Comparison of ENCODE assay signal across 8 mouse cellular contexts in genomic region chr17:79019726-79020207, GRCm38 (mm10). TPM values are rescaled to one million over a fixed set of nuclear protein-coding genes. Genes with fewer than 3 reads are reported as not detected.
DNase-seq lines count a peak whose midpoint lies in the region; ATAC-seq lines count a peak whose summit lies in the region.

No protein-coding gene starts in this region.

- H3K9me3 ChIP-seq in embryonic facial prominence, embryonic 15.5 days (replicated peaks) = no peaks in the 10 kb centered on the region
- no peaks in the 10 kb centered on the region for H3K9me3 ChIP-seq in kidney, embryonic 16.5 days (ENCODE audit: low read length)
- no peaks in the 10 kb centered on the region for H3K9me3 ChIP-seq in midbrain, embryonic 14.5 days (ENCODE audit: control insufficient read depth, low read length)

- H3K4me2 ChIP-seq in embryonic facial prominence, embryonic 15.5 days (replicated peaks) = peak overlapping the region; percentile 84
- peak overlapping the region; percentile 83 for H3K4me2 ChIP-seq in kidney, embryonic 16.5 days (replicated peaks; ENCODE audit: low read depth, low read length)
- peak overlapping the region; percentile 77 for H3K4me2 ChIP-seq in midbrain, embryonic 14.5 days (ENCODE audit: low read length)

- peaks cover 19% of the 10 kb centered on the region for H3K4me1 ChIP-seq in embryonic facial prominence, embryonic 15.5 days
- peaks cover 38% of the 10 kb centered on the region for H3K4me1 ChIP-seq in kidney, embryonic 16.5 days (ENCODE audit: insufficient read depth, low read length)
- H3K4me1 ChIP-seq in midbrain, embryonic 14.5 days (ENCODE audit: control insufficient read depth, insufficient read depth, low read length) = 0 out of 2 replicates have a peak, but pooled peaks cover 8% of the 10 kb centered on the region

- H3K27me3 ChIP-seq in embryonic facial prominence, embryonic 15.5 days = no peaks in the 10 kb centered on the region; the same call in 1 of the 2 replicates
- H3K27me3 ChIP-seq in kidney, embryonic 16.5 days (ENCODE audit: insufficient read depth, low read length) = no peaks in the 10 kb centered on the region
- no peaks in the 10 kb centered on the region; the same call in 1 of the 2 replicates for H3K27me3 ChIP-seq in midbrain, embryonic 14.5 days (ENCODE audit: control insufficient read depth, insufficient read depth, low read length)

- H3K36me3 ChIP-seq in embryonic facial prominence, embryonic 15.5 days = no peaks in the 10 kb centered on the region
- no peaks in the 10 kb centered on the region for H3K36me3 ChIP-seq in kidney, embryonic 16.5 days (ENCODE audit: insufficient read depth, low read length)
- H3K36me3 ChIP-seq in midbrain, embryonic 14.5 days (ENCODE audit: control insufficient read depth, insufficient read depth, low read length) = no peaks in the 10 kb centered on the region

- peak overlapping the region; percentile 78 for H3K4me3 ChIP-seq in embryonic facial prominence, embryonic 15.5 days (replicated peaks)
- H3K4me3 ChIP-seq in kidney, embryonic 16.5 days (ENCODE audit: low read length) = peak overlapping the region; percentile 90
- H3K4me3 ChIP-seq in midbrain, embryonic 14.5 days (replicated peaks; ENCODE audit: low read depth, low read length) = peak overlapping the region; percentile 69

- DNase-seq in thymus, postnatal 0 days (ENCODE audit: low spot score) = peak; percentile 4
- DNase-seq in thymus, postnatal 14 days = no peak
- DNase-seq in midbrain, embryonic 14.5 days = no peak
- DNase-seq in c-Kit-positive CD71-positive TER-119-positive erythroid progenitor cells, embryonic 14.5 days (ENCODE audit: low spot score) = no peak
- no peak for DNase-seq in right cerebral cortex, postnatal 36 days (ENCODE audit: low spot score in 2 of 2)
- DNase-seq in left cerebral cortex, postnatal 25 days (ENCODE audit: low spot score in 2 of 2) = no peak

- WGBS in embryonic facial prominence, embryonic 15.5 days = under 1% methylated on average over 18 of the region's 18 CpGs
- under 1% methylated on average over 18 of the region's 18 CpGs for WGBS in kidney, embryonic 16.5 days
- WGBS in midbrain, embryonic 14.5 days = under 1% methylated on average over 18 of the region's 18 CpGs

- ATAC-seq in embryonic facial prominence, embryonic 15.5 days (ENCODE audit: insufficient number of reproducible peaks, low FRiP score, low TSS enrichment, low read depth) = no peak
- no peak for ATAC-seq in kidney, embryonic 16.5 days (ENCODE audit: low FRiP score, low TSS enrichment)
- no peak for ATAC-seq in midbrain, embryonic 14.5 days (ENCODE audit: low FRiP score, low TSS enrichment)

- H3K9ac ChIP-seq in embryonic facial prominence, embryonic 15.5 days = peak overlapping the region; percentile 57
- peak overlapping the region; percentile 97 for H3K9ac ChIP-seq in kidney, embryonic 16.5 days (replicated peaks; ENCODE audit: low read length)
- peak overlapping the region; percentile 65 for H3K9ac ChIP-seq in midbrain, embryonic 14.5 days (replicated peaks; ENCODE audit: low read length)

- intact Hi-C loops in left cerebral cortex, postnatal 25 days (cut with DNase I) = no loop called here

- H3K27ac ChIP-seq in embryonic facial prominence, embryonic 15.5 days (replicated peaks) = peak overlapping the region; percentile 91
- H3K27ac ChIP-seq in kidney, embryonic 16.5 days (ENCODE audit: low read length) = peak overlapping the region; percentile 89
- peak overlapping the region; percentile 77; the same call in 1 of the 2 replicates for H3K27ac ChIP-seq in midbrain, embryonic 14.5 days (replicated peaks; ENCODE audit: low read depth, low read length)

RNA-seq across cellular contexts. Expression of gene Prkd3, which starts 0.8 kb away (rescaled TPM):
- 25.0 and 26.6 TPM in 2 replicates for polyA plus RNA-seq in thymus, postnatal 0 days (2015; fragmentation: Nextera tagmentation; extraction: Ambion mirVana)
- 34.4 and 36.0 TPM in 2 replicates for polyA plus RNA-seq in embryonic facial prominence, embryonic 15.5 days (2015; fragmentation: Nextera tagmentation; extraction: Ambion mirVana)
- polyA plus RNA-seq in kidney, embryonic 16.5 days (2015; fragmentation: Nextera tagmentation; extraction: Ambion mirVana) = 41.4 and 43.4 TPM in 2 replicates
- polyA plus RNA-seq in midbrain, embryonic 14.5 days (2014; fragmentation: Nextera tagmentation; extraction: Ambion mirVana) = 9.1 and 19.7 TPM in 2 replicates
- 10 to 100 TPM in 1 of 2 experiments, 1 to 10 TPM in 1; 9.7 to 10.8 TPM for total RNA-seq in left cerebral cortex, postnatal 25 days (2021)

RNA-seq across cellular contexts. Expression of gene Qpct, which starts 31.9 kb away (rescaled TPM):
- polyA plus RNA-seq in thymus, postnatal 0 days (2015; fragmentation: Nextera tagmentation; extraction: Ambion mirVana) = 5.3 and 6.1 TPM in 2 replicates
- 13.7 and 15.9 TPM in 2 replicates for polyA plus RNA-seq in embryonic facial prominence, embryonic 15.5 days (2015; fragmentation: Nextera tagmentation; extraction: Ambion mirVana)
- 4.2 and 5.4 TPM in 2 replicates for polyA plus RNA-seq in kidney, embryonic 16.5 days (2015; fragmentation: Nextera tagmentation; extraction: Ambion mirVana)
- 21.1 and 26.1 TPM in 2 replicates for polyA plus RNA-seq in midbrain, embryonic 14.5 days (2014; fragmentation: Nextera tagmentation; extraction: Ambion mirVana)
- 10 to 100 TPM in 1 of 2 experiments, 1 to 10 TPM in 1; 9.0 to 10.5 TPM for total RNA-seq in left cerebral cortex, postnatal 25 days (2021)
